Mouse (Mus musculus) C3H10T1/2 (cell line): Measurements from ENCODE around the gene Tshb. TPM values are rescaled to one million over a fixed set of nuclear protein-coding genes. Genes with fewer than 3 reads are reported as not detected.

Source experiments
- polyA plus RNA-seq, 2 experiments: library from polyadenylated mRNA; unstranded; fragments of >200 nt; fragmentation: generic; extraction: Trizol; gene quantifications; one replicate each; pipeline ENCODE4 v1.2.1; 2012; ENCODE audit warnings: missing spikeins in 2 of 2

Tshb gene
- under 1 TPM in 1 of 2 experiments, not detected in 1; 0.01 TPM for polyA plus RNA-seq

DNA sequence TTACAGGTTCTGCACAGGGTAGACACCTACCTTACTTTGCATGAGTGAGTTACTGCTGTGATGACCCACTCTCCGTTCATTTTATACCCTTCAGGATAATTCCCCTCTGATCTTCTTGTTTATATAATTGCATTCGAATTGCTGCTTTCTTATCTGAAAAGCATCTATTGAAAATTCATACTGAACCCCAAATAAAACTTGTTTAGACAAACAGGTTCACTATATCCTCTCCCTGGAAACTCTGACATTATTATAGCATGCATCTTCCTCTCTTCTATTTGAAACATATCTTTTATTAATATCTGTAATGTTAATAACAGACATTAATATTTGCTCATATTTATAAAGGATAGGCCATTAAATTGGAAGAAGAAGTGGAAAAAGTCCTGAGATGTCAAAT lies at the start of gene Tshb:
Gene Tshb, minus strand, starts transcription at position 101 of the 400 bp plus-strand sequence.

DNA sequence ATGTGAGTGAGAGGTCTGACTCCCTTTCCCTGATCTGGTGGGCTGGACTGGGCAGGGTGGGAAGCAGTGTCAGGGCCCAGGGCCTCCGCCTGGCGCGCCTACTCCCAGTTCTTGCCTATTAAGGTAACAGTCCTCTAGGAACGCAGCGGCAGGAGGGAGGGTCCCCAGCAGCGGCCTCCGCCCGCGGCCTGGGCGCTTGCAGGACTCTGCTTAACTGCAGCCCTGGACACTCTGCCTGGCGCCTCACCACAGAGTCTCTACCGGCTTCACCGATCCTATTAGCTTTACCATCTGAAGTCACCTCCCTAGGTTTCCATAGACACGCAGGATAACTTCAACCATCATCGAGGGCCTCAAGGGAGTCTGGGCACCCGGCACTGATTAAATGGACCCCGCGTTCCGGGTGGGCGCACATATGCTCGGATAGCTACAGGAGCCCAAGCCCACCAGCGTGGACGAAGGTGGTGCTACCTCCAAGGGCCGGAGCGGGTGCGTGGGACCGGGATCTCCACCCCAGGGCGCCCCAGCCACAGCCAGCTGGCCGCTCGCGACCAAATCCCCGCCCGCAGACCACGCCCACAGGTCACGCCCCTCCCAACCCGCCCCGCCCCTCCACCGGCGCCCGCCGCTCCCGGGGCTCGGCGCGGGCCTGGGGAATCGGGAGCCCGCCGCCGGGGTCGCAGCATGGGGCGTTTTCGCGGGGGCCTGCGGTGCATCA lies 48.0 kb downstream of the Tshb start, which contains the start of gene Tspan2:
Gene Tspan2, plus strand, starts transcription at position 217 of the 718 bp plus-strand sequence.

Other genes with a start within 250 kb of the Tshb start
- under 1 TPM; 0.01 to 0.25 TPM for gene Tspan2, start 48.2 kb downstream of the Tshb start, polyA plus RNA-seq
- under 1 TPM in 1 of 2 experiments, not detected in 1; 0.07 TPM for gene Sycp1, start 153.4 kb upstream of the Tshb start, polyA plus RNA-seq
- gene Nr1h5, start 181.4 kb upstream of the Tshb start, polyA plus RNA-seq: not detected
- 10 to 100 TPM; 12.3 to 16.2 TPM for gene Sike1, start 213.0 kb upstream of the Tshb start, polyA plus RNA-seq
- 10 to 100 TPM in 1 of 2 experiments, 1 to 10 TPM in 1; 4.0 to 44.2 TPM for gene Csde1, start 237.7 kb upstream of the Tshb start, polyA plus RNA-seq